Mouse (Mus musculus) myocyte (in vitro differentiated cells): ENCODE data around the gene Zfhx3.

Source experiments
- CEBPB ChIP-seq: IDR thresholded peaks from 2 replicates; pipeline ENCODE4 v1.6.1; 2011; ENCODE audit warnings: mild to moderate bottlenecking, moderate library complexity; ENCODE audit not compliant: poor library complexity, insufficient read depth, severe bottlenecking
- E2F4 ChIP-seq: IDR thresholded peaks from one replicate; pipeline ENCODE4 v1.6.1; 2011; ENCODE audit warnings: mild to moderate bottlenecking, control low read depth, moderate library complexity; ENCODE audit not compliant: insufficient read depth
- MAX ChIP-seq: IDR thresholded peaks from one replicate; pipeline ENCODE4 v1.6.1; 2011; ENCODE audit warnings: low read depth, mild to moderate bottlenecking, control low read depth
- MYOD1 ChIP-seq, 3 experiments: IDR thresholded peaks; one replicate each; pipeline ENCODE4 v1.6.1; 2011; ENCODE audit warnings: control low read depth in 2 of 3, low read depth in 2 of 3, mild to moderate bottlenecking in 2 of 3, moderate library complexity in 1 of 3; ENCODE audit not compliant: insufficient read length in 2 of 3, control insufficient read depth in 1 of 3
- MYOG ChIP-seq, 3 experiments: IDR thresholded peaks; one replicate each; pipeline ENCODE4 v1.6.1; 2011; ENCODE audit warnings: control low read depth in 2 of 3, low read depth in 2 of 3, mild to moderate bottlenecking in 2 of 3; ENCODE audit not compliant: insufficient read length in 2 of 3, control insufficient read depth in 1 of 3, insufficient read depth in 1 of 3
- POLR2A ChIP-seq: IDR thresholded peaks from one replicate; pipeline ENCODE4 v1.6.1; 2011; ENCODE audit warnings: low read depth, mild to moderate bottlenecking, control low read depth, moderate library complexity; ENCODE audit not compliant: insufficient read length
- POLR2AphosphoS2 ChIP-seq: IDR thresholded peaks from one replicate; pipeline ENCODE4 v1.6.1; 2011; ENCODE audit warnings: low read depth, control low read depth; ENCODE audit not compliant: insufficient read length
- REST ChIP-seq: IDR thresholded peaks from one replicate; pipeline ENCODE4 v1.6.1; 2011; ENCODE audit warnings: mild to moderate bottlenecking, control low read depth, moderate library complexity; ENCODE audit not compliant: insufficient read depth, insufficient read length
- TCF12 ChIP-seq: IDR thresholded peaks from one replicate; pipeline ENCODE4 v1.6.1; 2011; ENCODE audit warnings: mild to moderate bottlenecking, control low read depth; ENCODE audit not compliant: poor library complexity, insufficient read depth, severe bottlenecking
- TCF3 ChIP-seq: IDR thresholded peaks from one replicate; pipeline ENCODE4 v1.6.1; 2011; ENCODE audit warnings: low read depth, control low read depth; ENCODE audit not compliant: insufficient read length
- USF1 ChIP-seq: IDR thresholded peaks from one replicate; pipeline ENCODE4 v1.6.1; 2011; ENCODE audit warnings: low read depth, mild to moderate bottlenecking, control low read depth, moderate library complexity

DNA sequence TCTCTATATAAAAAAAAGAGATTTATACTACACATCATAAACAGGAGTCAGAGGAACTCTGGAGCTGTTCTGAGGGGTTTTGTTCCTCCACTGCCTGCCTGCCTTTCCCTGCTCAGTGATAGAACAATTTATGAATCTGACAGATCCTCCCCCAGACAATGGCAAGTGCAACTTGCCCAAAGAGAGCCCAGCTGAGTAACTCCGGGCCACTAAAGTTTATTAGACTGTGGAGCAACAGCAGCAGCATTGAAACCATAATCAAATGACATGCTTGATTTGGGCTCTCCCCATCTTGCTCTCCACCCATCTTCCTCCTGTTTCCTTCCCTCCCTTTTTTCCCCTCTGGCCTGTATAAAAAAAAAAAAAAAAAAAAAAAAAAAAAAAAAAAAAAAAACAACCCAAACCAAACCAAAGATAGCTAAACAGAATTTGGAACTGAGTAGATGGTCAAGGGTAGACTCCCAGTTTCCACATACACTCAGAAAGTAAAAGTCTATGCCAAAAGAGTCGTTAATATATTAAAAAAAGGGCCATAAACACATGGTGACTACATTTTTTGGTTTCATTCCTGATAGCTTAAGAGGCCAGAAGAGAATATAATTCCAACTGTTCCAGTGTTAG is 129.8 kb downstream of the Zfhx3 start:
- no peak for TF ChIP-seq POLR2A
- no peak for TF ChIP-seq REST
- no peak for TF ChIP-seq USF1
- no peak for TF ChIP-seq MYOD1 (IDR thresholded peaks at IDR 0.05; ENCODE audit: control insufficient read depth in 1 of 3, insufficient read length in 2 of 3, low read depth in 2 of 3)
- no peak for TF ChIP-seq MAX
- no peak for TF ChIP-seq CEBPB
- no peak for TF ChIP-seq POLR2AphosphoS2
- no peak for TF ChIP-seq MYOG (IDR thresholded peaks at IDR 0.05; ENCODE audit: control insufficient read depth in 1 of 3, insufficient read depth in 1 of 3, insufficient read length in 2 of 3, low read depth in 2 of 3)
- TF ChIP-seq E2F4, result no peak
- no peak for TF ChIP-seq TCF12
- TF ChIP-seq TCF3, result no peak
